Mouse (Mus musculus) stomach, embryonic 15.5 days (tissue): ENCODE data around the gene Gnb4. TPM values are rescaled to one million over a fixed set of nuclear protein-coding genes. Genes with fewer than 3 reads are reported as not detected.

Experiments used
- ATAC-seq: fragments of 200-750 bp; cut with Nextera tagmentation; 2 replicates; pipeline ENCODE4 v1.8.0; 2017; ENCODE audit warnings: low read depth, moderate number of reproducible peaks, moderate TSS enrichment; ENCODE audit not compliant: insufficient read depth, low FRiP score
- H3K27ac ChIP-seq: fragments of 300-500 bp; sonication (generic); 2 replicates; pipeline ENCODE4 v1.5.1; 2015; ENCODE audit warnings: mild to moderate bottlenecking, inconsistent platforms
- H3K27me3 ChIP-seq: fragments of 300-500 bp; sonication (generic); replicated peaks from 2 replicates; pipeline ENCODE4 v1.6.1; 2015; ENCODE audit warnings: inconsistent platforms
- H3K36me3 ChIP-seq: fragments of 300-500 bp; sonication (generic); 2 replicates; pipeline ENCODE4 v1.6.1; 2015; ENCODE audit warnings: inconsistent platforms
- H3K4me1 ChIP-seq: fragments of 300-500 bp; sonication (generic); 2 replicates; pipeline ENCODE4 v1.6.1; 2015; ENCODE audit warnings: inconsistent platforms
- H3K4me2 ChIP-seq: fragments of 300-500 bp; sonication (generic); 2 replicates; pipeline ENCODE4 v1.6.1; 2015; ENCODE audit warnings: mild to moderate bottlenecking, inconsistent platforms
- H3K4me3 ChIP-seq: fragments of 300-500 bp; sonication (generic); replicated peaks from 2 replicates; pipeline ENCODE4 v1.5.1; 2015; ENCODE audit warnings: inconsistent platforms
- H3K9ac ChIP-seq: fragments of 300-500 bp; sonication (generic); 2 replicates; pipeline ENCODE4 v1.6.1; 2015; ENCODE audit warnings: inconsistent platforms
- H3K9me3 ChIP-seq: fragments of 300-500 bp; sonication (generic); 2 replicates; pipeline ENCODE4 v1.6.1; 2016; ENCODE audit warnings: inconsistent platforms
- WGBS: fragments of 180-500 bp; shearing (Covaris S2); methylation state at CpG from one replicate; pipeline ENCODE4 v1.1.7; 2015; 5-methylcytosine and 5-hydroxymethylcytosine counted together
- polyA plus RNA-seq: library from polyadenylated mRNA; unstranded; fragments of >200 nt; fragmentation: Nextera tagmentation; extraction: Ambion mirVana; gene quantifications from 2 replicates; pipeline ENCODE4 v1.2.1, GENCODE M21; 2015

The Gnb4 gene
- polyA plus RNA-seq, 1 experiment from 2014 or later: 69.6 TPM

GRCm38 (mm10) chr3:32573086-32573485 lies 43.3 kb downstream of the Gnb4 start:
- Histone ChIP-seq H3K9ac (no peak overlapping the region), H3K36me3 (peaks cover 35% of the 10 kb centered on the region), H3K4me3 (no peak overlapping the region), H3K27me3 (no peaks in the 10 kb centered on the region), H3K27ac (no peak overlapping the region), H3K4me2 (no peak overlapping the region), H3K4me1 (no peaks in the 10 kb centered on the region), H3K9me3 (no peaks in the 10 kb centered on the region)
- WGBS: 90% methylated on average over 2 of the region's 2 CpGs
- ATAC-seq: no peak

DNA sequence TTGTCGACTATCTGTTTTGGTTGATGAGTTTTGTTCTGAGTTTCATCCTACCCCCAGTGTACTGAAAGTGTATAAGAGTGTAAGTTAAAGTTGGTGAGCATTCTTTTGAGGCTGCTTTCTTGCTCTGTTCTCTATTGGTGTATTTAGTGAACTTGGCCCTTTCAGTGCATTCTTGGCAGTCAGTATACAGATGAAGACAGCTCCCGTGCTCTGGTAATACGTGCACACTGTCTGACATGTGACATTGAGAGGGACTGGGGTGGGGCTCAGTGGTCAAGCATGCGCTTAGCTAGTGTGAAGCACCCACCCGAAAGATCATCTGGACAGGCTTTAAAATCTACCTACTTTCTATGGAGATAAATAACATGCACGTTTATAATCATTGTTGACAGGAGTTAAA lies 53.0 kb downstream of the Gnb4 start:
- WGBS: 89% methylated on average over 6 of the region's 6 CpGs
- Histone ChIP-seq H3K36me3 (peaks cover 24% of the 10 kb centered on the region; the same call in 1 of the 2 replicates), H3K9ac (no peak overlapping the region), H3K4me3 (no peak overlapping the region), H3K9me3 (no peaks in the 10 kb centered on the region), H3K4me2 (no peak overlapping the region), H3K27me3 (no peaks in the 10 kb centered on the region), H3K27ac (no peak overlapping the region), H3K4me1 (no peaks in the 10 kb centered on the region)
- ATAC-seq: no peak

GRCm38 (mm10) chr3:32553061-32553460 lies 63.3 kb downstream of the Gnb4 start:
- no peak overlapping the region for H3K27ac ChIP-seq
- no peak overlapping the region for H3K4me3 ChIP-seq
- H3K36me3 ChIP-seq: peaks cover 28% of the 10 kb centered on the region; the same call in 1 of the 2 replicates
- ATAC-seq: no peak
- no peak overlapping the region for H3K4me2 ChIP-seq
- 97% methylated on average over 1 of the region's 1 CpGs for WGBS
- H3K9ac ChIP-seq: no peak overlapping the region
- H3K9me3 ChIP-seq: no peaks in the 10 kb centered on the region
- H3K4me1 ChIP-seq: no peaks in the 10 kb centered on the region
- no peaks in the 10 kb centered on the region for H3K27me3 ChIP-seq

- 91% methylated on average over 5 of the region's 5 CpGs for WGBS
- Histone ChIP-seq H3K9ac (no peak overlapping the region), H3K4me1 (no peaks in the 10 kb centered on the region)
Measured at GRCm38 (mm10) chr3:32538091-32538490, 78.3 kb downstream of the Gnb4 start.

GRCm38 (mm10) chr3:32537556-32537955 lies 78.8 kb downstream of the Gnb4 start:
- H3K9ac ChIP-seq: no peak overlapping the region
- no peaks in the 10 kb centered on the region for H3K9me3 ChIP-seq
- ATAC-seq: no peak
- H3K4me3 ChIP-seq: no peak overlapping the region
- H3K36me3 ChIP-seq: peaks cover 22% of the 10 kb centered on the region
- no peak overlapping the region for H3K4me2 ChIP-seq
- no peaks in the 10 kb centered on the region for H3K4me1 ChIP-seq
- H3K27me3 ChIP-seq: no peaks in the 10 kb centered on the region
- H3K27ac ChIP-seq: no peak overlapping the region
- WGBS: 91% methylated on average over 1 of the region's 1 CpGs

More at GRCm38 (mm10) chr3:32538091-32538490, 78.3 kb downstream of the Gnb4 start:
- Histone ChIP-seq H3K9me3 (no peaks in the 10 kb centered on the region), H3K27ac (no peak overlapping the region), H3K36me3 (peaks cover 22% of the 10 kb centered on the region), H3K4me3 (no peak overlapping the region), H3K4me2 (no peak overlapping the region), H3K27me3 (no peaks in the 10 kb centered on the region)
- ATAC-seq: no peak

- Histone ChIP-seq H3K27me3 (no peaks in the 10 kb centered on the region), H3K4me1 (no peaks in the 10 kb centered on the region), H3K4me3 (no peak overlapping the region), H3K36me3 (peaks cover 25% of the 10 kb centered on the region), H3K27ac (no peak overlapping the region), H3K4me2 (no peak overlapping the region), H3K9ac (no peak overlapping the region), H3K9me3 (no peaks in the 10 kb centered on the region)
- no peak for ATAC-seq
- 61% methylated on average over 1 of the region's 1 CpGs for WGBS
Measured at GRCm38 (mm10) chr3:32535692-32536091, 80.7 kb downstream of the Gnb4 start.

Other genes starting within 250 kb of the Gnb4 start
- gene Pik3ca, start 218.9 kb downstream of the Gnb4 start, polyA plus RNA-seq: 8.7 and 10.7 TPM in 2 replicates
- 0.10 TPM in 1 of 2 replicates, not detected in the other for gene Kcnmb3, start 124.4 kb downstream of the Gnb4 start, polyA plus RNA-seq
- 33.6 and 34.3 TPM in 2 replicates for gene Zfp639, start 106.3 kb downstream of the Gnb4 start, polyA plus RNA-seq
- 26.5 and 36.2 TPM in 2 replicates for gene Mfn1, start 87.1 kb downstream of the Gnb4 start, polyA plus RNA-seq
- 126 and 134 TPM in 2 replicates for gene Actl6a, start 89.7 kb upstream of the Gnb4 start, polyA plus RNA-seq
- 288 and 303 TPM in 2 replicates for gene Ndufb5, start 120.4 kb upstream of the Gnb4 start, polyA plus RNA-seq
- 30.0 and 38.0 TPM in 2 replicates for gene Mrpl47, start 121.0 kb upstream of the Gnb4 start, polyA plus RNA-seq
- gene Usp13, start 201.0 kb upstream of the Gnb4 start, polyA plus RNA-seq: 3.3 and 4.1 TPM in 2 replicates